Mouse (Mus musculus) megakaryocyte, embryonic 14.5 days (primary cell): ENCODE measurements around the gene Pcdh7. TPM values are rescaled to one million over a fixed set of nuclear protein-coding genes. Genes with fewer than 3 reads are reported as not detected.

Experiments used
- H3K27me3 ChIP-seq: replicated peaks from 2 replicates; pipeline ENCODE3; 2012; ENCODE audit warnings: inconsistent platforms
- H3K36me3 ChIP-seq: replicated peaks from 2 replicates; pipeline ENCODE3; 2012; ENCODE audit warnings: low read length, inconsistent platforms, mixed read lengths
- H3K4me1 ChIP-seq: 2 replicates; pipeline ENCODE4 v1.6.1; 2012; ENCODE audit warnings: inconsistent platforms
- H3K4me3 ChIP-seq: replicated peaks from 2 replicates; pipeline ENCODE3; 2012; ENCODE audit warnings: moderate library complexity, mild to moderate bottlenecking, inconsistent platforms
- H3K9me3 ChIP-seq: 2 replicates; pipeline ENCODE4 v1.6.1; 2012; ENCODE audit warnings: inconsistent platforms
- FLI1 ChIP-seq: IDR thresholded peaks from 2 replicates; pipeline ENCODE4 v1.6.1; 2012; ENCODE audit warnings: low read length, inconsistent platforms, mixed read lengths
- GATA1 ChIP-seq: IDR thresholded peaks from 3 replicates; pipeline ENCODE4 v1.6.1; 2012; ENCODE audit warnings: mixed read lengths, low read length, inconsistent platforms, borderline replicate concordance
- polyA plus RNA-seq: library from polyadenylated mRNA; stranded (reverse); fragments of >175 nt; gene quantifications from 2 replicates; pipeline ENCODE4 v1.2.3, GENCODE M21; 2012; ENCODE audit warnings: low replicate concordance; ENCODE audit not compliant: insufficient read depth

Gene Pcdh7
- polyA plus RNA-seq, 1 experiment = 4.7 TPM

GRCm38 (mm10) chr5:57788775-57789509, 71.2 kb downstream of the Pcdh7 start:
- no peak overlapping the region for H3K4me3 ChIP-seq
- peaks cover 5% of the 10 kb centered on the region for H3K36me3 ChIP-seq
- no peaks in the 10 kb centered on the region for H3K9me3 ChIP-seq
- no peaks in the 10 kb centered on the region for H3K27me3 ChIP-seq
- H3K4me1 ChIP-seq = peaks cover 34% of the 10 kb centered on the region
- TF ChIP-seq GATA1 (no peak), FLI1 (no peak)

GRCm38 (mm10) chr5:57796337-57796736, 78.6 kb downstream of the Pcdh7 start:
- Histone ChIP-seq H3K36me3 (no peaks in the 10 kb centered on the region), H3K4me1 (peaks cover 2% of the 10 kb centered on the region; the same call in 1 of the 2 replicates), H3K9me3 (no peaks in the 10 kb centered on the region), H3K4me3 (no peak overlapping the region), H3K27me3 (no peaks in the 10 kb centered on the region)
- TF ChIP-seq GATA1 (no peak), FLI1 (no peak)

- H3K9me3 ChIP-seq = no peaks in the 10 kb centered on the region
- TF ChIP-seq GATA1 (no peak), FLI1 (no peak)
- H3K4me3 ChIP-seq = no peak overlapping the region
- H3K36me3 ChIP-seq = no peaks in the 10 kb centered on the region
- H3K27me3 ChIP-seq = no peaks in the 10 kb centered on the region
- H3K4me1 ChIP-seq = 0 out of 2 replicates have a peak, but pooled peaks cover 1% of the 10 kb centered on the region
These were observed 80.3 kb downstream of the Pcdh7 start for GRCm38 (mm10) chr5:57797951-57798670.

- no peak overlapping the region for H3K4me3 ChIP-seq
- no peaks in the 10 kb centered on the region for H3K9me3 ChIP-seq
These were observed 85.3 kb downstream of the Pcdh7 start for GRCm38 (mm10) chr5:57803108-57803507.

GRCm38 (mm10) chr5:57803890-57804289, 86.1 kb downstream of the Pcdh7 start:
- no peaks in the 10 kb centered on the region for H3K36me3 ChIP-seq
- no peaks in the 10 kb centered on the region for H3K9me3 ChIP-seq
- no peak overlapping the region for H3K4me3 ChIP-seq
- H3K4me1 ChIP-seq = peaks cover 10% of the 10 kb centered on the region; the same call in 1 of the 2 replicates
- no peaks in the 10 kb centered on the region for H3K27me3 ChIP-seq
- TF ChIP-seq GATA1 (no peak), FLI1 (no peak)

More at GRCm38 (mm10) chr5:57803108-57803507, 85.3 kb downstream of the Pcdh7 start:
- Histone ChIP-seq H3K27me3 (no peaks in the 10 kb centered on the region), H3K36me3 (no peaks in the 10 kb centered on the region), H3K4me1 (peaks cover 10% of the 10 kb centered on the region; the same call in 1 of the 2 replicates)
- no peak for TF ChIP-seq GATA1
- TF ChIP-seq FLI1 = no peak

- H3K27me3 ChIP-seq = no peaks in the 10 kb centered on the region
- H3K36me3 ChIP-seq = no peaks in the 10 kb centered on the region
- TF ChIP-seq GATA1 (no peak), FLI1 (no peak)
- H3K4me1 ChIP-seq = peaks cover 13% of the 10 kb centered on the region
- no peaks in the 10 kb centered on the region for H3K9me3 ChIP-seq
- H3K4me3 ChIP-seq = no peak overlapping the region
These were observed 89.6 kb downstream of the Pcdh7 start for GRCm38 (mm10) chr5:57807350-57807749.

GRCm38 (mm10) chr5:57810641-57811040, 92.9 kb downstream of the Pcdh7 start:
- H3K27me3 ChIP-seq = no peaks in the 10 kb centered on the region
- H3K9me3 ChIP-seq = no peaks in the 10 kb centered on the region
- no peak overlapping the region for H3K4me3 ChIP-seq
- peaks cover 9% of the 10 kb centered on the region for H3K4me1 ChIP-seq
- no peaks in the 10 kb centered on the region for H3K36me3 ChIP-seq
- TF ChIP-seq FLI1 (no peak), GATA1 (no peak)

GRCm38 (mm10) chr5:57815964-57816589, 98.3 kb downstream of the Pcdh7 start:
- H3K27me3 ChIP-seq = no peaks in the 10 kb centered on the region
- no peak overlapping the region for H3K4me3 ChIP-seq
- no peaks in the 10 kb centered on the region for H3K9me3 ChIP-seq
- no peaks in the 10 kb centered on the region for H3K36me3 ChIP-seq
- TF ChIP-seq FLI1 (no peak), GATA1 (no peak)
- peaks cover 13% of the 10 kb centered on the region for H3K4me1 ChIP-seq

- H3K9me3 ChIP-seq = no peaks in the 10 kb centered on the region
These were observed 102.0 kb downstream of the Pcdh7 start for GRCm38 (mm10) chr5:57819788-57820187.

More at GRCm38 (mm10) chr5:57819788-57820187, 102.0 kb downstream of the Pcdh7 start:
- H3K4me1 ChIP-seq = peaks cover 19% of the 10 kb centered on the region
- no peaks in the 10 kb centered on the region for H3K36me3 ChIP-seq
- H3K27me3 ChIP-seq = no peaks in the 10 kb centered on the region
- no peak overlapping the region for H3K4me3 ChIP-seq
- TF ChIP-seq GATA1 = no peak
